Mouse (Mus musculus) ES-E14 (cell line): Measurements from ENCODE around the gene Tuba3b.

Experiments used
- CHD2 ChIP-seq: IDR thresholded peaks from 2 replicates; pipeline ENCODE4 v1.6.1; 2014; ENCODE audit warnings: mild to moderate bottlenecking, low read depth, low read length, inconsistent platforms
- ZNF384 ChIP-seq: IDR thresholded peaks from 2 replicates; pipeline ENCODE4 v1.6.1; 2012; ENCODE audit warnings: low read depth, low read length, inconsistent platforms

- TF ChIP-seq CHD2, result no peak
- no peak for TF ChIP-seq ZNF384
Observed at GRCm38 (mm10) chr6:145623141-145623540, 7.6 kb downstream of the Tuba3b start.
